Mouse (Mus musculus) heart, embryonic 11.5 days (tissue): ENCODE measurements around the gene Abcc4. TPM values are rescaled to one million over a fixed set of nuclear protein-coding genes. Genes with fewer than 3 reads are reported as not detected.

Experiments
- ATAC-seq: fragments of 200-750 bp; cut with Nextera tagmentation; replicated peaks from 2 replicates; pipeline ENCODE4 v1.8.0; 2017; ENCODE audit warnings: moderate library complexity; ENCODE audit not compliant: insufficient number of reproducible peaks, low FRiP score, low TSS enrichment
- H3K27ac ChIP-seq: fragments of 300-500 bp; sonication (generic); 2 replicates; pipeline ENCODE4 v1.5.1; 2014; ENCODE audit warnings: mild to moderate bottlenecking, low read depth, low read length
- H3K27me3 ChIP-seq: fragments of 300-500 bp; sonication (generic); 2 replicates; pipeline ENCODE4 v1.6.1; 2014; ENCODE audit warnings: mild to moderate bottlenecking, low read length, mixed read lengths; ENCODE audit not compliant: control insufficient read depth, insufficient read depth
- H3K36me3 ChIP-seq: fragments of 300-500 bp; sonication (generic); 2 replicates; pipeline ENCODE4 v1.6.1; 2014; ENCODE audit warnings: mild to moderate bottlenecking, low read length, moderate library complexity, mixed read lengths; ENCODE audit not compliant: control insufficient read depth, insufficient read depth
- H3K4me1 ChIP-seq: fragments of 300-500 bp; sonication (generic); 2 replicates; pipeline ENCODE4 v1.6.1; 2014; ENCODE audit warnings: low read length; ENCODE audit not compliant: control insufficient read depth, insufficient read depth
- H3K4me2 ChIP-seq: fragments of 300-500 bp; sonication (generic); 2 replicates; pipeline ENCODE4 v1.6.1; 2014; ENCODE audit warnings: mild to moderate bottlenecking, moderate library complexity
- H3K4me3 ChIP-seq: fragments of 300-500 bp; sonication (generic); 2 replicates; pipeline ENCODE4 v1.5.1; 2014; ENCODE audit warnings: low read depth, low read length
- H3K9ac ChIP-seq: fragments of 300-500 bp; sonication (generic); 2 replicates; pipeline ENCODE4 v1.6.1; 2014; ENCODE audit warnings: mild to moderate bottlenecking, low read depth, low read length, moderate library complexity
- H3K9me3 ChIP-seq: fragments of 300-500 bp; sonication (generic); replicated peaks from 2 replicates; pipeline ENCODE4 v1.6.1; 2016; ENCODE audit warnings: low read length; ENCODE audit not compliant: control insufficient read depth
- WGBS: fragments of 180-500 bp; shearing (Covaris S2); extraction: QIAGEN DNeasy Blood & Tissue Kit; methylation state at CpG from one replicate; pipeline ENCODE4 v1.1.7; 2014; ENCODE audit not compliant: insufficient replicate concordance; 5-methylcytosine and 5-hydroxymethylcytosine counted together
- polyA plus RNA-seq: library from polyadenylated mRNA; unstranded; fragments of >200 nt; fragmentation: Nextera tagmentation; extraction: Ambion mirVana; gene quantifications from 2 replicates; pipeline ENCODE4 v1.2.1, GENCODE M21; 2014

Abcc4 gene
- polyA plus RNA-seq, 1 experiment from 2014 or later = 1.6 TPM

GRCm38 (mm10) chr14:118606476-118606875, 99.5 kb downstream of the Abcc4 start:
- no peaks in the 10 kb centered on the region for H3K9me3 ChIP-seq
- no peak overlapping the region for H3K4me3 ChIP-seq
- no peak overlapping the region for H3K27ac ChIP-seq
- H3K4me2 ChIP-seq = no peak overlapping the region
- H3K36me3 ChIP-seq = no peaks in the 10 kb centered on the region
- H3K27me3 ChIP-seq = no peaks in the 10 kb centered on the region
- H3K4me1 ChIP-seq = no peaks in the 10 kb centered on the region
- WGBS = 80% methylated on average over 9 of the region's 9 CpGs
- ATAC-seq = no peak
- H3K9ac ChIP-seq = no peak overlapping the region

GRCm38 (mm10) chr14:118604903-118605302, 101.1 kb downstream of the Abcc4 start:
- Histone ChIP-seq H3K4me2 (no peak overlapping the region), H3K27me3 (no peaks in the 10 kb centered on the region), H3K4me3 (no peak overlapping the region), H3K36me3 (no peaks in the 10 kb centered on the region), H3K4me1 (no peaks in the 10 kb centered on the region), H3K9me3 (no peaks in the 10 kb centered on the region), H3K9ac (no peak overlapping the region), H3K27ac (no peak overlapping the region)
- 83% methylated on average over 2 of the region's 2 CpGs for WGBS
- ATAC-seq = no peak

- Histone ChIP-seq H3K36me3 (no peaks in the 10 kb centered on the region), H3K27ac (no peak overlapping the region), H3K4me2 (no peak overlapping the region), H3K4me3 (no peak overlapping the region), H3K9ac (no peak overlapping the region), H3K27me3 (no peaks in the 10 kb centered on the region), H3K4me1 (no peaks in the 10 kb centered on the region), H3K9me3 (no peaks in the 10 kb centered on the region)
- ATAC-seq = no peak
- 59% methylated on average over 8 of the region's 8 CpGs for WGBS
These were observed 104.0 kb downstream of the Abcc4 start for GRCm38 (mm10) chr14:118602031-118602430.

- ATAC-seq = no peak
- H3K4me1 ChIP-seq = no peaks in the 10 kb centered on the region
- 53% methylated on average over 6 of the region's 6 CpGs for WGBS
- H3K36me3 ChIP-seq = no peaks in the 10 kb centered on the region
- H3K4me3 ChIP-seq = no peak overlapping the region
- no peaks in the 10 kb centered on the region for H3K9me3 ChIP-seq
- no peaks in the 10 kb centered on the region for H3K27me3 ChIP-seq
- H3K27ac ChIP-seq = no peak overlapping the region
- no peak overlapping the region for H3K4me2 ChIP-seq
- no peak overlapping the region for H3K9ac ChIP-seq
These were observed 105.3 kb downstream of the Abcc4 start for GRCm38 (mm10) chr14:118600746-118601145.

GRCm38 (mm10) chr14:118598757-118599156, 107.3 kb downstream of the Abcc4 start:
- no peaks in the 10 kb centered on the region for H3K9me3 ChIP-seq
- no peaks in the 10 kb centered on the region for H3K36me3 ChIP-seq
- H3K4me2 ChIP-seq = no peak overlapping the region
- 76% methylated on average over 3 of the region's 3 CpGs for WGBS
- no peak overlapping the region for H3K4me3 ChIP-seq
- no peaks in the 10 kb centered on the region for H3K4me1 ChIP-seq
- no peak overlapping the region for H3K27ac ChIP-seq
- H3K9ac ChIP-seq = no peak overlapping the region
- no peak for ATAC-seq
- no peaks in the 10 kb centered on the region for H3K27me3 ChIP-seq

- H3K36me3 ChIP-seq = no peaks in the 10 kb centered on the region
- H3K27me3 ChIP-seq = no peaks in the 10 kb centered on the region
- WGBS = 70% methylated on average over 13 of the region's 13 CpGs
- no peak overlapping the region for H3K9ac ChIP-seq
- H3K9me3 ChIP-seq = no peaks in the 10 kb centered on the region
- H3K4me1 ChIP-seq = no peaks in the 10 kb centered on the region
- no peak for ATAC-seq
- peak overlapping the region; percentile 12 for H3K4me2 ChIP-seq
- H3K27ac ChIP-seq = no peak overlapping the region
- no peak overlapping the region for H3K4me3 ChIP-seq
These were observed 111.6 kb downstream of the Abcc4 start for GRCm38 (mm10) chr14:118594463-118594862.

GRCm38 (mm10) chr14:118591477-118592403, 114.3 kb downstream of the Abcc4 start:
- H3K4me1 ChIP-seq = no peaks in the 10 kb centered on the region
- no peaks in the 10 kb centered on the region for H3K9me3 ChIP-seq
- H3K36me3 ChIP-seq = no peaks in the 10 kb centered on the region
- ATAC-seq = peak; percentile 46; the same call in 1 of the 2 replicates
- no peak overlapping the region for H3K4me2 ChIP-seq
- no peak overlapping the region for H3K27ac ChIP-seq
- no peaks in the 10 kb centered on the region for H3K27me3 ChIP-seq
- 46% methylated on average over 20 of the region's 20 CpGs for WGBS
- H3K9ac ChIP-seq = no peak overlapping the region
- no peak overlapping the region for H3K4me3 ChIP-seq

- WGBS = 85% methylated on average over 8 of the region's 8 CpGs
- no peak for ATAC-seq
These were observed 123.6 kb downstream of the Abcc4 start for GRCm38 (mm10) chr14:118582333-118582941.

More at GRCm38 (mm10) chr14:118582333-118582941, 123.6 kb downstream of the Abcc4 start:
- no peaks in the 10 kb centered on the region for H3K27me3 ChIP-seq
- no peak overlapping the region for H3K4me3 ChIP-seq
- no peak overlapping the region for H3K9ac ChIP-seq
- no peaks in the 10 kb centered on the region for H3K4me1 ChIP-seq
- no peak overlapping the region for H3K4me2 ChIP-seq
- no peaks in the 10 kb centered on the region for H3K9me3 ChIP-seq
- no peaks in the 10 kb centered on the region for H3K36me3 ChIP-seq
- H3K27ac ChIP-seq = no peak overlapping the region
